Mouse (Mus musculus): ENCODE measurements at regions not wholly inside any gene's neighbourhood (a gene's known extent, or its start where the extent isn't known, plus 50 kb on each side); places are given as distances from the start of the nearest gene placed in this dataset.

DNA sequence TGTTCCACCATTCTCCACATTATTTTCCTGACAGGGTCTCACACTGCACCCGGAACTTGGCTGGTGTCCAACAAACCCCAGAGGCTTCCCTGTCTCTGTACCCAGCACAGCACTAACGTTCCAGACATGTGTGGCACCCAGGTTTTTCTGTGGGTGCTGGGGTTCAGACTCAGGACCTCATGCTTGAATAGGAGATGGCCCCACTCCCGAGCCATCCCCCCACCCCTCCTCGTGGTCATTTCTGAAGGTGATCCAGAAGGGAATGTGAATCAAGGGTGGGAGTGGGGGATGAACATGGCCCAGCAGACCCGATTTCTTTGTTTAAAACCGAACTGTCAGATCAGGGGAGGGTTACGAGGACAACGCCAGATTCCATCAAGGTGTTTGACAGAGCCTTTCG, 245.6 kb downstream of the Tbc1d1 start:
- DNase-seq (ENCODE audit: low spot score) = no peak

DNA sequence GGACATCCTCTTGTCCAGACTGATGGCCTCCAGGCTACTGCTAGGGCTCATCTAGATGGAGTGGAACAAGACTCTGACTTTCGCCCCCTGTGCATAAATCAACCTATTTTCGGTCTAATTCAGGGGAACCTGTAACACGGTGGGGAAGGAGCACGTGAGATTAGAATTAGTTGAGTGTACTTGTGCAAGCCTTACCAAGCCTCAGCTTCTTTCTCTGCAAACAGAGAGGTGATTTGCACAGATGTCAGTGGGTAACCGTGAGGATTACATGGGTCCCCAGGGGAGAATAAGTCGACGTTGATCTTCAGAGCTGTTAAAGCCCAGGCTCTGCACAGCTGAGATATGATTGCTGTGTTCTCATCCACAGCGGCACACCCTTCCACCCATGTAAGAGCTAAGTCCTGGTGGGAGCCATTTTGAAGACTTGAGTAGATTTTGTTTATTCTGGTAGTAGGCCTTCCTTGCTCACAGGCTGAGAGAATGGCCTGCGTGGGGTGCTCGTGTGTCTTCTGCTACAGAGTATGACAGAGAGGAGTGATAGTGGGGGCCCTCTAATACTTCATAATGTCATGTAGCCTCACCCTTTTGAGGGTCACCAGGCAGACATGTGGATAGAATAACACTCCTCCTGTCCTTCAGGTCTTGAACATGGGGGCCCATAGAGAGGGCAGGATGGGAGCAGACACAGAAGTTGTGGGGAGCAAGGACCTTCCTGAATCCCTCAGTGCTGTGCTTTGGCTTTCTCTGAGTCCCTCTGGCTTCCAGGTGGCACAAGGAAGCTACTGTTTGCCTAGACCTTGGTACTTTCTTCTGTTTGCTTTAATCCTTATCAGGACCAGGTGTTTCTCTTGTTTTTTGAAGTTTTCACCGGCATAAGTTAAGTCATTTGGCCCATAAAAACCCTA, 247.2 kb downstream of the Tbc1d1 start:
- no peak for DNase-seq (ENCODE audit: low spot score)

DNA sequence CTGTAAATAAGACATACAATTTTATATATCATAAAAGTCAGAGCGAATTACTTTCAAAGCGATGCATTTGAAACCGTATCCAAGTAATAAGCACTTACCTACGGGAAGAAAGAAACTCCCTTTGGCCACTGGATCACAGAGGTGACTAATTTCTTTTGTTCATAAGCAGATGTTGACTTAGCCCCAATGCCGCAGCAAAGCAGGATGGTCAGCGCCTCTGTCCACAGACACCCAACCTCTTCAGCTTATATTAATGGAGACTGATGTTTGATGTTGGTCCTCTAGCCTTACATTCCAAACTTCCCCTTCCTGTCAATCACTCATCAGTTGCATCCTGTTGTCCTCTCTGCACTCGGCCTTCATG, 247.9 kb downstream of the Tbc1d1 start:
- DNase-seq (ENCODE audit: low spot score) = no peak

DNA sequence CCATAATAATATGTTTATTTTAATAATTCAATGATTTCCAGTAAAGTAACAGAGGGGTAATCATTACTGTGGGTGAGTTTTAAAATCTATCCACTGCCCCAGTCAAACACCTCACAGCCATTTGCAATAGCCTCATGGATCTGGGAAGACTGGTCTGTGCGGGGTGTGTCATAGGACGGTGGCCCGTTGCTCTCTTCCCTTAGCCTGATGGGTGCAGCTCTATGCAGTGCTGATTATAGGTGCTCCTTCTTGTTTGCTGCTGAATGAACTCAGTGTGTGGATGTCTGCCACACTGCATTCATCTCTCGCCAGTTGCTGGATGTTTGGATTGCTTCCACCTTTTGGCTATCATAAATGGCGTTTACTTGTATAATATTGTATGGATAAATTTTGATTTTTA, 248.4 kb downstream of the Tbc1d1 start:
- DNase-seq (ENCODE audit: low spot score) = no peak

DNA sequence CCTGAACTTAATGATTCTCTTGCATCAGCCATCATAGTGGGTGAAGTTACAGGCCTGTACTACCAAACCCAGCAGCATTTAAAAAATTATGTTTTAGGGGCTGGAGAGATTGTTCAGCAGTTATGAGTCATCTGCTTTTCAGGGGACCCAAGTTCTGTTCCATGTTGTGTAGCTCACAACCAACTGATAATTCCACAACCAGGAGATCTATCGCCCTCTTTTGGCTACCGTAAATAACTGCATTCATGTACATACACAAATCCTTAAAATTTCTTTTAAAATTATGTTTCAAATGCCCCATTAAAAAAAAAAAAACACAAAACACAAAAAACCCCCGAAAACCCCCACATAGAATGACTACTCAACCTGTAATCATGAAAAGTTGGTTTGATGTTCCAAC, 252.8 kb downstream of the Tbc1d1 start:
- DNase-seq (ENCODE audit: low spot score) = no peak

DNA sequence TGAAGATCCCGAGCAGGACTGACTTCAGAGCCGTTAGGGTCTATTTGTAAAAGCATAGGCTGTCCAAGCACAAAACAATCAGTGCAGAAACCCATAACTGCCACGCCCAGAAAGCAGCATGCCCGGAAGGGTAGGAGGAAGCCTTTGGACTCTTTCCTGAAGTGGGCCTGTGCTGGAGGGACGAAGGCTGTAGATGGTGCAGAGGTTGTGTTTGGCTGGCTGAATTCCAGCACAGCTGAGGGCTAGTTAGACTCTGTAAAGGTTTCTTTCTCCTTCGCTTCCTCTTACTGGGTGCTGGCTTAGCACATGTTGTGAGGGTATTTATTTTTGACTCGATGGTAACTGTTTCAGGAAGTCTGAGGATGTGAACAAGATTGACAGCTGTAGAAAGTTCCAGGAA, 254.5 kb downstream of the Tbc1d1 start:
- DNase-seq (ENCODE audit: low spot score) = no peak

DNA sequence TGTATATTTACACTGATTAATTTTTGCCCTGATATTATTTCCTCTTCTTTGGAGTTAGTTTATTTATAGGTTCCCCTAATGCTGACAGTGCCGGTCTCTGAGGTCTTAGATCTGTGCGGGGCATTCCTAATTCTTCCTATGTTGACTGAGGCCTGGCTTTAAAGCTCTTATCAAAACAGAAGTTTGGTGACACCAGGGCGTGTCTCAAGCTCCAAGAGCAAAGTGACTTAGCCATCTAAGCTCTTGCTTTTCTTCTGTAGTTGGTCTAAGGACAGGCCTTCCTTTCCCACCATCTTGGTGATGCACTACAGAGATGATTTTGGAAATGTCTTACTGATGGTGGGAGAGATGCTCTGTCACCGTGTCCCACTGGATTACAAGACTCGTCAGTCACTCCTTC, 258.4 kb downstream of the Tbc1d1 start:
- no peak for DNase-seq (ENCODE audit: low spot score)

DNA sequence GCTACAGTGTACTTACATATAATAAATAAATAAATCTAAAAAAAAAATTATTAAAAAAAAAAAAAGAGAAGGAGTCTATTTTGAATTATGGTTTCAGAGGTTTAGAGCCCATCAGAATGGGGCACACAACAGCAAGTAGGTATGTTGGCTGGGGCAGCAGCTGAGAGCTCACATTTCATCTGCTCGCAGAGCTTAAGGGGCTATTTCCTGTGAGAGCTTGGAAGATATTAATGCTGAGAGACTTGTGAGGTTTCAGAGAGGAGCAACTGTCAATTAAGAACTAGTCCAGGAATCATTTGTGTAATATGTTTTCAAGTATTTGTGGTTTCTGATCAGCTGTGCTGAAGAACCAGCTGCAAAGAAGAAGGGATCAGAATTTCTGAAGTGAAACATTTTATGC, 263.3 kb downstream of the Tbc1d1 start:
- no peak for DNase-seq (ENCODE audit: low spot score)

DNA sequence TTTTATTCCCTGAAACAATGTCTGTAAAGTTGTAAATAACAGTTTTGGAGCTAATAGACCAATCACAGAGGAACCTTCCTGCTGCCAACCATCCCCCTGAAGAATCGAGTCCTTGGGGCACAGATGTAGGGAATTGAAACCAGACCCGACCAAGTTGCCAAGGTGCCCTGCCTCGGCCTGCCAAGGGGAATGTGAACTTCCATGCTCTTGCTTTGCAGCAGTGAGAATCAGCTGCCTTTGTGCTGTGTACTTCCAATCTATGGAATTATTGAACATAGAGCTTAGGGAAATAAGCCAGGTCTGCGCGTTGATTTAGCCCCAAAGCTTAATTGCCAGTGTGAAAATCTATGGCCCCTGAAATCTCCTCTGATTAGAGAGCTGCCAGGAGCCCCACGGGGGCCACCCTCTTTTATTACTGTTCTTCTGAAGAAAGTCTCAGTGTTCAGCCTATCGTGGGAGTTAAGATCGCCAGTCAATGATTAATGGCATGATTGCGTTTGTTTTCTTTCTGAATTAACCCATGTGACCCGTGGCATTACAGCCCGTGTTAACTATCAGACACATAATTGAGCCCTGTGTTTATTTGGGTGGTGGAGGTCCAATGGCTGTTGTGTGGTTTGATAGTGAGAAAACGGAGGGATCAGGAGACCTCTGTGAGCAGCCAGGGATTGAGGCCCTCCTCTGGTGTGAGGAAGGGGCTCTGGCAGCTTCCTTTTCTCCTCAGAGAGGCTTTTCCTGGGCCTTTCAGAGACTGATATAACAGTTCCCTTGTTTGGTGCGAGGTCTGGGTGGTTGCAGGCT, 266.9 kb downstream of the Tbc1d1 start:
- DNase-seq (ENCODE audit: low spot score) = no peak

DNA sequence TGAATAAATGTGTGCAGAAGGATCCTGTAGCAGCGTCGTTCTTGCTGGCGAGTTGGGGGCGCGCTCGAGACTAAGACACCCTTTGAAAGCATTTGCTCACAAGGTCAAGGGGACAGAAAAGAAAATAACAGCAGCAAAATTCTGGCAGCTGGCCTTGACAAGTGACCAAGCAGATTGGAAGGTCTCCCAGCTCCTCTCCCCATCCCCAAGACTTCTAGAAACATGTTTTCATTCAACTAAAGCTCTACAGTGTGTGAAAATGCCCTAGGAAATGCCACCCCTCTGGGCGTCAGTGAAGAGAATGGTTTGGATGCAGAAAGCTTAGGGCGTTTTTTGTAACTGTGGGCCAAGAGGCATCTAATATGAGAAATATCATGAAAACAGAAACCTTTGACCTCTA, 272.7 kb downstream of the Tbc1d1 start:
- no peak for DNase-seq (ENCODE audit: low spot score)

DNA sequence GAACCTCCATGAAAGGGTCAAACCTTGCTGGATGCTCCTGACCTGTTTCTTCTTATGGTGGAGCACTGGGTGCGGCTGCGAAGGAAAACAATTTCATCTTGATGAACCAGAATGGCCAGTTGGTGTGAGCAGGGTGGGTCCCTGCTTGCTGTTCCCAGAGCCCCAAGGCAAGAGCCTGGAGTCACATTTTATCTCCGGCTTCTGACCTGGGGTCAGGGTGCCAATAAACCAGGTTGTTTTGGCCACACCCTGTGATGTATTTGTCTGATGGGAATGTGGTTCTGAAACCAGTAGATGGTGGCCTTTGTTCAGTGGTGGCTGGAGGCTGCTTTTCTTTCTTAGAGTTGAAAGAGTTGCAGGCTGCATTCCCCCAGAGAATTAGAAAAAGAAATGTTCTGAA, 274.4 kb downstream of the Tbc1d1 start:
- DNase-seq (ENCODE audit: low spot score) = no peak

DNA sequence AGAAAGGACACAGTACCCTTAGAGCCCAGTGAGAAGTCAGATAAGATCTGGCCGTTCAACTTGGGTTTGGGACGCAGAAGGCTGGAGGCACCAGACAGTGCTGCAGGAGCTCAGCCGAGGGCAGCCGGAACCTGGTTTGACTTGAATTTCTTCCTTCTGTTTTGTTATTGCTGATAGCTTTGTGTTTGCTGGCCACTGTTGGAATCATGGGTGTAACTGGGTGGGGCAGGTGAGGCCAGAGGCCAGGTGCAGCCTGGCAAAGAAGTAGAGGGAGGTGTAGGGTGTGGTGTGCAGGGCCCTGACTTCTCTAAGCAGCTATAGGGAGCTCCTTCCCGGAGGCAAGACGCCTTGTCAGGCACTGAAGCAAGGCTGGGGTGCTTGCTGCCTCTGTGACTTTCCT, 275.5 kb downstream of the Tbc1d1 start:
- no peak for DNase-seq (ENCODE audit: low spot score)

DNA sequence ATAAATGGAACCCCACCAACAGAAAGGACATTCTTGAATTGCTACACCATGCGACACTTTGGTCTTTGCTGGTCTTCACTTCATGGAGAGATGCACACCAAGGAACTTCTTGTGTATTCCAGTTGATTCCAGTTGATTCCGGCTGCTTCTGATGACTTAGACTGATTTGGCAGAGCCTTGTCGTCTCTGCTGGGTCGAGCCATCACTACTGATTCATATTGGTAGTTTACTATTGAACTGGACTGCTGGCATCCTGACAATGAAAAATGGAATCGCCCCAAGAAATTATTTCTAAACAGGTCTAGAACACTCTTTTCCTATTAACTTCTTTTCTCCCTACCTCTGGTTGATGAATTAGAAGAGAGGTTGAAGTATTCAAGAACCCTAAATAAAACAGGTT, 277.7 kb downstream of the Tbc1d1 start:
- no peak for DNase-seq (ENCODE audit: low spot score)

DNA sequence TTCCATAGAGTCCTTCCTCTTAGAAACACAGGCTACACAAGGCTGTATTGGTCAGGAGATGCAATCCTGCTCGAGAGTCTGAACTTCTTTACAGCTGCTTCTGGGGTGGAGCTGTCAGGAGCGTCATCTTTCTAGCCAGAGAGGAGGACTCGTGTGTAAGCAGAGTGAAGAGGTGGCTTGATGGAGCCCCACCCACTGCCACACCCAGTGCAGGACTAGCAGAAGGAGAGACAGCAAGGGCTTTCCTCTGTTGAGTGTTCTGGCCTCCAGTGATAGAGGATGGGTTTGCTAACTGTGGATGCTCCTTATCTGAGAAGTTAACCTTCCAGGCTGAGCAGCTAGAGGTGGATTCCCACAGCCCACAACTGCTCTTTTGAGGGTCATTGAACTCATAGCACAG, 279.4 kb downstream of the Tbc1d1 start:
- DNase-seq (ENCODE audit: low spot score) = no peak

DNA sequence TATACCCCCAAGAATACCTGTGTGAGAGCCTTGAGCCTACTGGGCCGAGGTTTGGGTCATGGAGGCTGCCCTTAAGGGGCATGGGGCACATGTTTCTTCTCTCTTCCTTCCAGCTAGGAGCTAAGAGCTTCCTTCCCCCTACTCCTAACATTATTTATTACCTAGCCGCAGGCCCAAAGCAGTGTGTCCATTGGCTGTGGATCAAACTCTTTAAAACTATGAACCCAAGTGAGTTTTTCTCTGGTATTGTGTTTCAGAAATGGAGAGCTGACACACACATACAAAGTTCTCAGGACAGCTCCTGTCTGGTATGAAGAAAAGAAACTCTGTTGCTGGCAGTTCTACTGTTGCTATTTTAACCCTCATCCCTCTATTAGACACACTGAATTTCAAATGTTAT, 279.9 kb downstream of the Tbc1d1 start:
- DNase-seq (ENCODE audit: low spot score) = no peak

DNA sequence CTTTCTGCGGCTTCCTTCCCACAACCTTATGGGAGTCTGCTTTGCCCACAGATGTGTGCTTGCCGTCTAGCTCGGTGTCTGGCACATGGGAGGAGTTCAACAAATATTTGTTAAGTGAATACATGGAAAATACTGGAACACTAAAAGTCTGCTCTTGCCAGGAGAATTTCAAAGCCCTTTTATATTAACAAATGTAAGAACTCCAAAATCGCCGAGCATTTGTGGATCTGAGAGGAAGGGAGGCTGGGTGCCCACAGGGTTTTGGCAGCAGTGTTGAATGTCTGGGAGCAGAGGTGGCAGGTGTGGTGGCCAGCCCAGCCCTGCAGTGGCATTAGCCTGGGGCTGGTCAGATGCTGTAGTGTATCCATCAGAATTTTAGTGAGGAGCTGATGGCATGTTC, 281.6 kb downstream of the Tbc1d1 start:
- DNase-seq (ENCODE audit: low spot score) = no peak

DNA sequence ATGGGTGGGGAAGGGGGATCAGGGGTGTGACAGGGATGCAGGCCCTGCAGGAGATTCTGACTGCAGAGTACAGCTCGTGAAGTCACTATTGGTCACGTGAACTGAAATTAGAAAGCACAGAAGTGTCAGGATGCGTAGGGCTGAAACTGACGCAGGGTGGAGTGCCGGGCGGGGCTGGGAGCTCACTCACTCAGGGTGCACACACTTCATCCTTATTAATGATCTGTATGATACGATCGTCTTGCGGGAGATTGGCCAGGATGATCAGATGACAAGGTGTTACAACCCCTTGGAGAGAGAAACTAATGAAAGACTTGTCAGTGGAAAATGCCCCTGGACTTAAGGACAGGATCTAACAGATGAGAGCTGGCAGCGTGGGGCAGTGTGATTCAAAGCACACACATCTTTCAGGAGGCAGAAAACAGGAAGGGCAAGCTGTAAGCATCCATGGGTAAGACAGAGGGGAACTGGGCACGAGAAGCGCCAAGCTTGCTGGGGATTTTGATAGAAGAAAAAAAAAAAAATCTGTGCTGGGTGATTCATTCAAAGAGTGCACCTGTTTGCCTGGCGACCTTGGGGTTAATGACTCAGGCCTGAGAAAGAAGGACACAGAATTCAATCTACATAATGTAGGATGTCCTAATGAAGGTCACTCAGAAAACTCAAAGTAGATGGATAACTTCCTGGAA, 282.5 kb downstream of the Tbc1d1 start:
- no peak for DNase-seq (ENCODE audit: low spot score)

DNA sequence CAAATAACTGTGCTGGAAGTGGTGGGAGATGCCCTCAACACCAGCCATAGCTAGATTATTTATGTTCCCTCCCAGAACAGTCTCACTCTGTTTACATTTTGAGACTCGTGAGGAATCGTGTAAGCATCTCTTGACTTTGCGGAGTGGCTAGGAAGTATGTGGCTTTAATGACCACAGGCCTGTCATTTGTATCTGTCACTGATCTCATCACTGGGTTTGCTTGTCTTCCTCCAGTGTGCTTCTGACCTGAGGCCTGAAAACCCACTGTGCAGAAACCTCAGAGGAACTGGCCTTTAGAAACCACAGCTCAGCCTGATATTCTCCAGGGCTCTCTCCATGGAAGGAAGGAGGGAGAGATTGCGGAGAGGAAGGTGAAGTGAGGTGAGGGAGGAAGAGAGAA, 291.7 kb downstream of the Tbc1d1 start:
- no peak for DNase-seq (ENCODE audit: low spot score)

DNA sequence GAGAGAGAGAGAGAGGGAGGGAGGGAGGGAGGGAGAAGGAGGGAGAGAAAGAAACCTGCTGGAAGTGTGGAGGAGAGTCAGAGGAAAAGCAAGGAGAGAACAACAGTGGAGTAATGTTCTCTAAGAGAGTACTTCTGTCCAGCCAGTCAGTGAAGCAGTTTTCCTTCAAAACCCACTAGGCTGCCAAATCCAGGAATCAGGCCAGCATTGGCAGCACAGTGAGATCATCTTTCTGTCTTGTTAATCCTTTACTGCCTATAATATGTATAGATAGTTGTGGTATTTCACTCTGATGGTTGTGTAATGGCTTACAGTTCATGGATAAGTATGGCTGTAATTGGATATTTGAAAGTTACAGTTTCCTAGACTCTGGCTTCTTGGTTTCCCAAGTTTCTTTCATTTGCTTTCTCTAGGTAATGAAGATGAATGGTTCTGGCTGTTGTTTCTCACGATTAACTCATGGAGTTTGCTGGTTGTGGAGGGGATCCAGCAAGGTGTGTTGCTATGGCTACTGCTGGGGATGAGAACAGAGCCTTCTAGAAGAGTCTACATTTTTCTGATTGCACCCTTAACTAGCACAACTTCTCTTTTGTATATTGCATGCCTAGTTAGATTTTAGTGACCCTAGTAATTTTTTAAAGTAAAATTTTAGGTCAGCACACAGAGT, 296.7 kb downstream of the Tbc1d1 start:
- no peak for DNase-seq (ENCODE audit: low spot score)

DNA sequence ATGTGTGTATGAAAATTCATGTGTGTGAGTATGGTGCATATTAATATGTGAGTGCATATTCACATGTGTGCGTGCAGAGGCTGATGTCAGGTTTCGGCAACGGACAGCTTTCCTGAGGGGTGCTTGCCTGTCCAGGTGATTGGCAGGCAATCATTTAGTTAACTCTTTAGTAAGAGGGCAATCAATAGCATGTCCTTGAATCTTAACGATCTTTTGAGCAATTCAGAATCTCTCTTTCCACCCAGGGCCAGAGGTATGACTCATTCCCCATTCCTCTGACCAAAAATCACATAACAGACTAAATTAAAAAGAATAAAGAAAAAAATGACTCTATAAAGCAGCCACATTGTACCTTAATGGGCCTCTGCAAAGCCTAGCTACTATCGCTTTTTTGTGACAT, 303.7 kb downstream of the Tbc1d1 start:
- DNase-seq (ENCODE audit: low spot score) = no peak

DNA sequence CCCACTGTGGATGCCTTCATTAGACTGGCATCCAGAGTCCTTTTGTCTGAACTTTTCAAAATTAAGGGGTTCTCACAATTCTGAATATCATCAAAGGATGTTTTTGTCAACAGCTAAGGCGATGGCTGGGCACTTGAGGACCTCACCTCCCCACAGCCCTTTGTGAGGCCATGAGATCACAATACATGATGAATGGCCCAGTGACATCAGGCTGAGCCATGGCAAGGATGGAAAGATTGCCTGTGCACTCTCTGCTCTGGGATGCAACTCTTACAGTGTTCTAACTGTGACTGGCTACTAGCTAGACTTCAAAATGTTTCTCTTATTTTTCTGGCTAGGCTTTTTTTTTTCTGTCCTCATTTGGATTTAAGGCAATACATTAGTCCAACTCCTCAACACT, 304.8 kb downstream of the Tbc1d1 start:
- DNase-seq (ENCODE audit: low spot score) = no peak

DNA sequence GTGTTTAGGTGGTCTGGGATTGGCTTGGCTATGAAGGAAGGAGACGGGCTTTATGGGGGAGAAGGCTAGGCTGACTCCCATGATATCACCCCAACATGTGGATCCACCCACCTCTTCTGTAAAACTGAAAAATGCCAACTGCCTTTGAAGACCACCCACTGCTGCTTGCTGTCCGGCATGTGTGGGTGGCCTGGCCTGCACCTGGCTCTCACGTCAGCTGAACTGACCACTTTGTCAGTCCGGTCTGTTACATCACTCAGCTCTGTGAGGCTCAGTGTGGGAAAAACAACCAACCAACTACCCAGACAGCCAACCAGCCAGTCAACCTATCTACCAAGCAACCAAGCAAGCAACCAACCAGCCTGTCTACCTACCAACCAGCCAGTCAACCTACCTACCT, 305.5 kb downstream of the Tbc1d1 start:
- DNase-seq (ENCODE audit: low spot score) = no peak

Measured in layer of hippocampus, adult 9-10 months (tissue).